Mouse (Mus musculus) midbrain, embryonic 11.5 days (tissue): ENCODE measurements around the gene Plxna2. TPM values are rescaled to one million over a fixed set of nuclear protein-coding genes. Genes with fewer than 3 reads are reported as not detected.

Source experiments
- ATAC-seq: fragments of 200-750 bp; cut with Nextera tagmentation; 2 replicates; pipeline ENCODE4 v1.8.0; 2017; ENCODE audit warnings: moderate TSS enrichment, moderate library complexity; ENCODE audit not compliant: low FRiP score
- DNase-seq: peaks from one replicate; pipeline ENCODE4 v3.0.0; 2015; ENCODE audit warnings: low spot score; ENCODE audit errors: missing footprints
- H3K27ac ChIP-seq: fragments of 300-500 bp; sonication (generic); 2 replicates; pipeline ENCODE4 v1.5.1; 2014; ENCODE audit warnings: low read depth, low read length
- H3K27me3 ChIP-seq: fragments of 300-500 bp; sonication (generic); 2 replicates; pipeline ENCODE4 v1.6.1; 2014; ENCODE audit warnings: mild to moderate bottlenecking, low read length, moderate library complexity, mixed read lengths; ENCODE audit not compliant: control insufficient read depth, insufficient read depth
- H3K36me3 ChIP-seq: fragments of 300-500 bp; sonication (generic); 2 replicates; pipeline ENCODE4 v1.6.1; 2014; ENCODE audit warnings: mild to moderate bottlenecking, low read length, moderate library complexity, mixed read lengths; ENCODE audit not compliant: control insufficient read depth, insufficient read depth
- H3K4me1 ChIP-seq: fragments of 300-500 bp; sonication (generic); 2 replicates; pipeline ENCODE4 v1.6.1; 2014; ENCODE audit warnings: low read length; ENCODE audit not compliant: control insufficient read depth, insufficient read depth
- H3K4me2 ChIP-seq: fragments of 300-500 bp; sonication (generic); 2 replicates; pipeline ENCODE4 v1.6.1; 2014; ENCODE audit warnings: mild to moderate bottlenecking, moderate library complexity
- H3K4me3 ChIP-seq: fragments of 300-500 bp; sonication (generic); 2 replicates; pipeline ENCODE4 v1.5.1; 2014; ENCODE audit warnings: low read depth, low read length
- H3K9ac ChIP-seq: fragments of 300-500 bp; sonication (generic); 2 replicates; pipeline ENCODE4 v1.6.1; 2014; ENCODE audit warnings: low read length
- H3K9me3 ChIP-seq: fragments of 300-500 bp; sonication (generic); 2 replicates; pipeline ENCODE4 v1.6.1; 2016; ENCODE audit warnings: low read length; ENCODE audit not compliant: control insufficient read depth
- WGBS: fragments of 180-500 bp; shearing (Covaris S2); extraction: QIAGEN DNeasy Blood & Tissue Kit; methylation state at CpG from one replicate; pipeline ENCODE4 v1.1.7; 2014; 5-methylcytosine and 5-hydroxymethylcytosine counted together
- polyA plus RNA-seq: library from polyadenylated mRNA; unstranded; fragments of >200 nt; fragmentation: Nextera tagmentation; extraction: Ambion mirVana; gene quantifications from 2 replicates; pipeline ENCODE4 v1.2.1, GENCODE M21; 2014

Gene Plxna2
- polyA plus RNA-seq, 1 experiment from 2014 or later, result 10.7 TPM

- Histone ChIP-seq H3K4me1 (no peaks in the 10 kb centered on the region), H3K27ac (no peak overlapping the region), H3K36me3 (no peaks in the 10 kb centered on the region), H3K4me3 (no peak overlapping the region), H3K9ac (no peak overlapping the region), H3K4me2 (no peak overlapping the region), H3K9me3 (no peaks in the 10 kb centered on the region), H3K27me3 (no peaks in the 10 kb centered on the region)
- DNase-seq (no peak), ATAC-seq (no peak)
- 70% methylated on average over 5 of the region's 5 CpGs for WGBS
Measured at GRCm38 (mm10) chr1:194607406-194608261, 10.4 kb upstream of the Plxna2 start.

GRCm38 (mm10) chr1:194610516-194610915 lies 7.5 kb upstream of the Plxna2 start:
- no peak overlapping the region for H3K27ac ChIP-seq
- H3K4me1 ChIP-seq, result peaks cover 3% of the 10 kb centered on the region
- no peaks in the 10 kb centered on the region for H3K27me3 ChIP-seq
- H3K9me3 ChIP-seq, result no peaks in the 10 kb centered on the region
- no peak overlapping the region for H3K4me3 ChIP-seq
- WGBS, result 18% methylated on average over 2 of the region's 2 CpGs
- DNase-seq, result no peak
- no peak overlapping the region for H3K4me2 ChIP-seq
- 0 out of 2 replicates have a peak, but pooled peaks have one; percentile 29 for ATAC-seq
- H3K9ac ChIP-seq, result no peak overlapping the region
- no peaks in the 10 kb centered on the region for H3K36me3 ChIP-seq

DNA sequence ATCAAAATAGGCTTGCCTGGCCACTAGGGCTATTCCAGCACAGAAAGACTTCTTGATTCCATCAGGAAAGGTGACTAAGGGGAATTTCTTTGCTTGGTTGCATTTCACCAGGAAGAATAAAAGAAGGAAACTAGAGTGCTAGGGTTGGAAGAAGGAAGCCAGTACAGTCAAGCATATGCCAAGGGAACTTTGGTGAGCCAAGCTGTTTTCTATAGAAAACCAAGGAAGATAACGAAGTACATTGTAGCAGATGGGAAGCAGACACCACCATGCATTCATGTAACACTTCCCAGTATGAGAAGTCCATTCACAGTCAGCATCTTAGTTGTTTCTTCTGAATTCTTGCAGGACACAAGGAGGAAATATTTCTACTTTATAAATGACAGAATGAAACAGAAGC lies 5.4 kb upstream of the Plxna2 start:
- no peak overlapping the region for H3K9ac ChIP-seq
- H3K4me2 ChIP-seq, result no peak overlapping the region
- no peak overlapping the region for H3K4me3 ChIP-seq
- H3K27me3 ChIP-seq, result no peaks in the 10 kb centered on the region
- no peaks in the 10 kb centered on the region for H3K36me3 ChIP-seq
- no peaks in the 10 kb centered on the region for H3K9me3 ChIP-seq
- WGBS, result 89% methylated on average over 1 of the region's 1 CpGs
- H3K27ac ChIP-seq, result no peak overlapping the region
- H3K4me1 ChIP-seq, result peaks cover 3% of the 10 kb centered on the region
- DNase-seq, result no peak
- no peak for ATAC-seq

DNA sequence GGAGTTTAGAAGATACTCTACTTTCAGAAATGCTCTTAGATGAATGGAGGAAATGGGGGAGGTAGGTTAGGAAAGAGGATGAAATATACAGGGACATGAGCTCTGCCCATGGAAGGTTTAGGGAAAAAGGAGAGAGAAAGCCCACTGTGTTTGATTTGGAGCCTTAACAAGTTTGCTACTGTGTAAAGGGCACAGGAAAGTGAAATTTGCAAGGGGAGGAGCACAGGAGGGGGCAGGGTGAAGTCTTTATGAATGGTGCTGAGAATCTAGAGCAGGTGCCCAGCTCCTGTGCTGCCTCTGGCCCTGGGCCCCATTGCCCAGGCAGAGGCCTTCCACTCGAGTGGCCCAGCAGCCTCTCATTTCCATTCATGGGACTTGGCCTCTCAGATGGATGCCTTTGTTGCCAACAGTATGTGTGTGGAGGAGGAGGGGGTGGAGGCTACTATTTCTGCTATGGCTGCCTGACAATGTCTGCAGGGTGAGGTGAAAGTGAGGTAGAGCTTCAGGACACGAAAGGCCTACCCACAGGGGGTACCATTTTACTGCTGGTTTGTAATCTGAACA lies 4.7 kb upstream of the Plxna2 start:
- no peak overlapping the region for H3K4me2 ChIP-seq
- H3K4me1 ChIP-seq, result peaks cover 3% of the 10 kb centered on the region
- no peak overlapping the region for H3K9ac ChIP-seq
- no peak overlapping the region for H3K27ac ChIP-seq
- H3K9me3 ChIP-seq, result no peaks in the 10 kb centered on the region
- 26% methylated on average over 2 of the region's 2 CpGs for WGBS
- DNase-seq (peak; percentile 60), ATAC-seq (0 out of 2 replicates have a peak, but pooled peaks have one; percentile 41)
- H3K4me3 ChIP-seq, result no peak overlapping the region
- H3K27me3 ChIP-seq, result no peaks in the 10 kb centered on the region
- H3K36me3 ChIP-seq, result no peaks in the 10 kb centered on the region

- WGBS, result 81% methylated on average over 5 of the region's 5 CpGs
- H3K4me2 ChIP-seq, result no peak overlapping the region
- ATAC-seq (no peak), DNase-seq (peak; percentile 69)
- no peak overlapping the region for H3K9ac ChIP-seq
- peaks cover 3% of the 10 kb centered on the region for H3K4me1 ChIP-seq
- H3K27ac ChIP-seq, result no peak overlapping the region
- no peak overlapping the region for H3K4me3 ChIP-seq
- H3K36me3 ChIP-seq, result no peaks in the 10 kb centered on the region
- H3K27me3 ChIP-seq, result no peaks in the 10 kb centered on the region
- no peaks in the 10 kb centered on the region for H3K9me3 ChIP-seq
Measured at GRCm38 (mm10) chr1:194613923-194614830, 3.8 kb upstream of the Plxna2 start.

- Histone ChIP-seq H3K4me1 (peaks cover 8% of the 10 kb centered on the region), H3K9me3 (no peaks in the 10 kb centered on the region), H3K4me3 (no peak overlapping the region), H3K27me3 (no peaks in the 10 kb centered on the region; the same call in 1 of the 2 replicates), H3K27ac (no peak overlapping the region), H3K4me2 (no peak overlapping the region), H3K9ac (no peak overlapping the region), H3K36me3 (no peaks in the 10 kb centered on the region)
- WGBS, result 78% methylated on average over 1 of the region's 1 CpGs
- peak; percentile 76 for DNase-seq
- no peak for ATAC-seq
Measured at GRCm38 (mm10) chr1:194616136-194616535, 1.9 kb upstream of the Plxna2 start.

DNA sequence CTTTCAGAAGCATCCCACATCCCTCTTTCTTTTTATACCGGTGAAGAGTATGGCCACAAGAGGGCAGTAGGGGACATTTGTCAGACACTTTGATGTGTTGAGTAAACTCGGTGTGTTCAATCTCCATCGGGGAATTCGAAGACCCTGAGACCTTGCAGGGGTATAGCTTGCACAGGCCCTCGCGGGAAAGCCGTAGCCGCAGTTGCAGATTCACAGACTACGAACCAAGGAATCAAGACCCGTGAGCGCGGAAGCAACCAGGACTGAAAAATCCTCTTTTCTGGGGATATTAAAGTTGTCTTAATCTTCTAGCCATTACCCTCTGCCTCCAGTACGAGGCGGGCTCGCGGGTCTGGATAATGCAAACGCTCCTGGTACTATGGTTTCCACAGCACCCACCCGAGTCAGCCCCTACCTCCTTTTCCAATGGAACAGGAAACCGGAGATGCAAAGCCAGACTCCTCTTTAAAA lies 858 bp downstream of the Plxna2 start:
- peak; percentile 50 for ATAC-seq

GRCm38 (mm10) chr1:194619353-194620244 lies 1.6 kb downstream of the Plxna2 start:
- Histone ChIP-seq H3K9ac (peak overlapping the region; percentile 85), H3K36me3 (no peaks in the 10 kb centered on the region), H3K4me2 (peak overlapping the region; percentile 91), H3K9me3 (no peaks in the 10 kb centered on the region), H3K27ac (peak overlapping the region; percentile 67), H3K4me1 (peaks cover 35% of the 10 kb centered on the region), H3K4me3 (peak overlapping the region; percentile 79), H3K27me3 (peaks cover 2% of the 10 kb centered on the region; the same call in 1 of the 2 replicates)
- WGBS, result 1% methylated on average over 62 of the region's 62 CpGs
- DNase-seq, result peak; percentile 98
- peak; percentile 91 for ATAC-seq

More for the DNA sequence above, 858 bp downstream of the Plxna2 start:
- Histone ChIP-seq H3K27ac (no peak overlapping the region), H3K36me3 (no peaks in the 10 kb centered on the region), H3K4me2 (peak overlapping the region; percentile 91), H3K9me3 (no peaks in the 10 kb centered on the region), H3K27me3 (peaks cover 2% of the 10 kb centered on the region; the same call in 1 of the 2 replicates), H3K4me3 (peak overlapping the region; percentile 79), H3K9ac (peak overlapping the region; percentile 85; the same call in 1 of the 2 replicates), H3K4me1 (peaks cover 28% of the 10 kb centered on the region)
- WGBS, result 3% methylated on average over 19 of the region's 19 CpGs
- DNase-seq, result peak; percentile 99
